Mouse (Mus musculus) cortical plate, adult 2 months (tissue): ENCODE results near the gene Apbb1. TPM values are rescaled to one million over a fixed set of nuclear protein-coding genes. Genes with fewer than 3 reads are reported as not detected.

ENCODE experiments used
- H3K27ac ChIP-seq: fragments of 200-500 bp; 2 replicates; pipeline ENCODE4 v1.5.1; 2012; ENCODE audit warnings: low read length, control low read depth, inconsistent platforms; ENCODE audit not compliant: insufficient read depth
- H3K4me1 ChIP-seq: fragments of 200-500 bp; 2 replicates; pipeline ENCODE4 v1.6.1; 2011; ENCODE audit warnings: low read length; ENCODE audit not compliant: control insufficient read depth, insufficient read depth
- H3K4me3 ChIP-seq: fragments of 200-500 bp; 2 replicates; pipeline ENCODE4 v1.5.1; 2011; ENCODE audit warnings: mild to moderate bottlenecking, low read length, control low read depth; ENCODE audit not compliant: insufficient read depth
- CTCF ChIP-seq: fragments of 200-500 bp; IDR thresholded peaks from 2 replicates; pipeline ENCODE4 v1.5.1; 2011; ENCODE audit warnings: mild to moderate bottlenecking, control low read depth, low read length; ENCODE audit not compliant: insufficient read depth; ENCODE audit errors: extremely low read depth
- POLR2A ChIP-seq: fragments of 200-500 bp; IDR thresholded peaks from 2 replicates; pipeline ENCODE4 v1.6.1; 2011; ENCODE audit warnings: mild to moderate bottlenecking, low read length, control low read depth; ENCODE audit not compliant: insufficient read depth; ENCODE audit errors: extremely low read depth
- polyA plus RNA-seq: library from polyadenylated mRNA; depleted of rRNA; stranded (reverse); fragments of >200 nt; gene quantifications from 2 replicates; pipeline ENCODE4 v1.2.3, GENCODE M21; 2012

The Apbb1 gene
- polyA plus RNA-seq, 1 experiment = 565 TPM

GRCm38 (mm10) chr7:105574537-105574936, 6.9 kb downstream of the Apbb1 start:
- Histone ChIP-seq H3K4me1 (peaks cover 35% of the 10 kb centered on the region), H3K27ac (peak overlapping the region; percentile 85), H3K4me3 (no peak overlapping the region)
- no peak for TF ChIP-seq POLR2A
- no peak for TF ChIP-seq CTCF

GRCm38 (mm10) chr7:105572949-105573348, 8.5 kb downstream of the Apbb1 start:
- TF ChIP-seq CTCF (no peak), POLR2A (no peak)
- Histone ChIP-seq H3K4me1 (peaks cover 31% of the 10 kb centered on the region), H3K27ac (0 out of 2 replicates have a peak overlapping the region, but pooled peaks have one; percentile 17), H3K4me3 (0 out of 2 replicates have a peak overlapping the region, but pooled peaks have one; percentile 7)

GRCm38 (mm10) chr7:105570756-105571155, 10.7 kb downstream of the Apbb1 start:
- Histone ChIP-seq H3K4me3 (no peak overlapping the region; the same call in 1 of the 2 replicates), H3K27ac (no peak overlapping the region), H3K4me1 (peaks cover 27% of the 10 kb centered on the region)
- TF ChIP-seq CTCF (no peak), POLR2A (no peak)

- Histone ChIP-seq H3K27ac (peak overlapping the region; percentile 18), H3K4me1 (peaks cover 30% of the 10 kb centered on the region), H3K4me3 (peak overlapping the region; percentile 42)
- TF ChIP-seq POLR2A (no peak), CTCF (no peak)
These were observed 11.6 kb downstream of the Apbb1 start for GRCm38 (mm10) chr7:105569512-105570496.

GRCm38 (mm10) chr7:105568988-105569471, 12.4 kb downstream of the Apbb1 start:
- peak overlapping the region; percentile 18 for H3K27ac ChIP-seq
- no peak for TF ChIP-seq CTCF
- TF ChIP-seq POLR2A = peak; percentile 96
- H3K4me3 ChIP-seq = peak overlapping the region; percentile 42
- H3K4me1 ChIP-seq = peaks cover 25% of the 10 kb centered on the region

- peak overlapping the region; percentile 18 for H3K27ac ChIP-seq
- peak overlapping the region; percentile 42 for H3K4me3 ChIP-seq
- TF ChIP-seq POLR2A = 0 out of 2 replicates have a peak, but pooled peaks have one; percentile 16
- no peak for TF ChIP-seq CTCF
- H3K4me1 ChIP-seq = peaks cover 22% of the 10 kb centered on the region
These were observed 12.9 kb downstream of the Apbb1 start for GRCm38 (mm10) chr7:105568583-105568982.

GRCm38 (mm10) chr7:105565071-105565836, 16.2 kb downstream of the Apbb1 start:
- H3K4me3 ChIP-seq = no peak overlapping the region
- no peak for TF ChIP-seq CTCF
- TF ChIP-seq POLR2A = no peak
- H3K4me1 ChIP-seq = peaks cover 21% of the 10 kb centered on the region
- H3K27ac ChIP-seq = 0 out of 2 replicates have a peak overlapping the region, but pooled peaks have one; percentile 51

GRCm38 (mm10) chr7:105563367-105563766, 18.1 kb downstream of the Apbb1 start:
- Histone ChIP-seq H3K4me1 (peaks cover 22% of the 10 kb centered on the region), H3K27ac (0 out of 2 replicates have a peak overlapping the region, but pooled peaks have one; percentile 12), H3K4me3 (no peak overlapping the region)
- TF ChIP-seq CTCF (no peak), POLR2A (no peak)

- H3K4me1 ChIP-seq = peaks cover 21% of the 10 kb centered on the region
- no peak for TF ChIP-seq POLR2A
- TF ChIP-seq CTCF = no peak
- no peak overlapping the region; the same call in 1 of the 2 replicates for H3K27ac ChIP-seq
- H3K4me3 ChIP-seq = no peak overlapping the region
These were observed 19.1 kb downstream of the Apbb1 start for GRCm38 (mm10) chr7:105562317-105562716.
